Mouse (Mus musculus): ENCODE results near the gene Kazald1. TPM values are rescaled to one million over a fixed set of nuclear protein-coding genes. Genes with fewer than 3 reads are reported as not detected.

The Kazald1 gene
- polyA plus RNA-seq, 1 experiment from 2014 or later: 6.4 TPM

- H3K4me2 ChIP-seq: peak overlapping the region; percentile 77
- H3K9me3 ChIP-seq: no peaks in the 10 kb centered on the region
- no peaks in the 10 kb centered on the region for H3K36me3 ChIP-seq
- 2% methylated on average over 5 of the region's 5 CpGs for WGBS
- H3K27ac ChIP-seq: no peak overlapping the region
- H3K27me3 ChIP-seq: peaks cover 96% of the 10 kb centered on the region
- peak overlapping the region; percentile 36; the same call in 1 of the 2 replicates for H3K4me3 ChIP-seq
- ATAC-seq (ENCODE audit: borderline replicate concordance, extremely low read depth, low FRiP score, low TSS enrichment): no peak
- no peak overlapping the region for H3K9ac ChIP-seq
- peaks cover 44% of the 10 kb centered on the region for H3K4me1 ChIP-seq
Observed at GRCm38 (mm10) chr19:45081279-45081678, 6.2 kb downstream of the Kazald1 start.

GRCm38 (mm10) chr19:45081841-45082550 is 7.0 kb downstream of the Kazald1 start:
- H3K27ac ChIP-seq: no peak overlapping the region
- H3K9ac ChIP-seq: no peak overlapping the region
- no peaks in the 10 kb centered on the region for H3K9me3 ChIP-seq
- H3K4me2 ChIP-seq: no peak overlapping the region
- H3K27me3 ChIP-seq: peaks cover 96% of the 10 kb centered on the region
- H3K4me1 ChIP-seq: peaks cover 37% of the 10 kb centered on the region
- no peak for ATAC-seq (ENCODE audit: borderline replicate concordance, extremely low read depth, low FRiP score, low TSS enrichment)
- no peaks in the 10 kb centered on the region for H3K36me3 ChIP-seq
- H3K4me3 ChIP-seq: no peak overlapping the region
- 17% methylated on average over 11 of the region's 11 CpGs for WGBS

- no peaks in the 10 kb centered on the region for H3K36me3 ChIP-seq
- H3K27me3 ChIP-seq: peaks cover 22% of the 10 kb centered on the region
- WGBS: 15% methylated on average over 11 of the region's 11 CpGs
- H3K4me3 ChIP-seq: no peak overlapping the region
- no peaks in the 10 kb centered on the region for H3K4me1 ChIP-seq
- no peak overlapping the region for H3K4me2 ChIP-seq
- H3K9me3 ChIP-seq: no peaks in the 10 kb centered on the region
- no peak overlapping the region for H3K9ac ChIP-seq
- ATAC-seq (ENCODE audit: borderline replicate concordance, extremely low read depth, low FRiP score, low TSS enrichment): no peak
- no peak overlapping the region for H3K27ac ChIP-seq
Observed at GRCm38 (mm10) chr19:45097868-45098267, 22.8 kb downstream of the Kazald1 start.

- no peaks in the 10 kb centered on the region for H3K4me1 ChIP-seq
- no peak for ATAC-seq (ENCODE audit: borderline replicate concordance, extremely low read depth, low FRiP score, low TSS enrichment)
- H3K9me3 ChIP-seq: no peaks in the 10 kb centered on the region
- no peak overlapping the region for H3K9ac ChIP-seq
- H3K4me3 ChIP-seq: no peak overlapping the region
- no peak overlapping the region for H3K27ac ChIP-seq
- 69% methylated on average over 8 of the region's 8 CpGs for WGBS
- H3K36me3 ChIP-seq: no peaks in the 10 kb centered on the region
- no peak overlapping the region for H3K4me2 ChIP-seq
- H3K27me3 ChIP-seq: peaks cover 48% of the 10 kb centered on the region
Observed at GRCm38 (mm10) chr19:45100486-45101270, 25.6 kb downstream of the Kazald1 start.

GRCm38 (mm10) chr19:45105591-45105990 is 30.6 kb downstream of the Kazald1 start:
- Histone ChIP-seq H3K36me3 (no peaks in the 10 kb centered on the region), H3K4me3 (no peak overlapping the region), H3K4me1 (no peaks in the 10 kb centered on the region), H3K27me3 (peaks cover 45% of the 10 kb centered on the region), H3K4me2 (no peak overlapping the region), H3K27ac (no peak overlapping the region), H3K9me3 (no peaks in the 10 kb centered on the region), H3K9ac (no peak overlapping the region)
- no peak for ATAC-seq (ENCODE audit: borderline replicate concordance, extremely low read depth, low FRiP score, low TSS enrichment)
- WGBS: 11% methylated on average over 1 of the region's 1 CpGs

GRCm38 (mm10) chr19:45106689-45107088 is 31.6 kb downstream of the Kazald1 start:
- 0 out of 2 replicates have a peak, but pooled peaks have one; percentile 14 for ATAC-seq (ENCODE audit: borderline replicate concordance, extremely low read depth, low FRiP score, low TSS enrichment)
- Histone ChIP-seq H3K4me3 (no peak overlapping the region), H3K9ac (no peak overlapping the region), H3K36me3 (no peaks in the 10 kb centered on the region), H3K4me2 (no peak overlapping the region), H3K4me1 (no peaks in the 10 kb centered on the region), H3K27me3 (peaks cover 38% of the 10 kb centered on the region), H3K9me3 (no peaks in the 10 kb centered on the region), H3K27ac (no peak overlapping the region)
- 39% methylated on average over 6 of the region's 6 CpGs for WGBS

- Histone ChIP-seq H3K27me3 (peaks cover 7% of the 10 kb centered on the region; the same call in 1 of the 2 replicates), H3K4me3 (no peak overlapping the region), H3K27ac (no peak overlapping the region), H3K9me3 (no peaks in the 10 kb centered on the region), H3K4me2 (no peak overlapping the region), H3K36me3 (no peaks in the 10 kb centered on the region), H3K4me1 (peaks cover 8% of the 10 kb centered on the region), H3K9ac (no peak overlapping the region)
- no peak for ATAC-seq (ENCODE audit: borderline replicate concordance, extremely low read depth, low FRiP score, low TSS enrichment)
- 59% methylated on average over 8 of the region's 8 CpGs for WGBS
Observed at GRCm38 (mm10) chr19:45110681-45111080, 35.6 kb downstream of the Kazald1 start.

GRCm38 (mm10) chr19:45112444-45112843 is 37.4 kb downstream of the Kazald1 start:
- Histone ChIP-seq H3K4me1 (peaks cover 8% of the 10 kb centered on the region), H3K4me2 (no peak overlapping the region), H3K9me3 (no peaks in the 10 kb centered on the region), H3K9ac (no peak overlapping the region), H3K27me3 (peaks cover 3% of the 10 kb centered on the region; the same call in 1 of the 2 replicates), H3K27ac (no peak overlapping the region), H3K36me3 (no peaks in the 10 kb centered on the region), H3K4me3 (no peak overlapping the region)
- ATAC-seq (ENCODE audit: borderline replicate concordance, extremely low read depth, low FRiP score, low TSS enrichment): no peak
- WGBS: 82% methylated on average over 6 of the region's 6 CpGs

- ATAC-seq (ENCODE audit: borderline replicate concordance, extremely low read depth, low FRiP score, low TSS enrichment): peak; percentile 35; the same call in 1 of the 2 replicates
- Histone ChIP-seq H3K27ac (no peak overlapping the region), H3K27me3 (peaks cover 3% of the 10 kb centered on the region; the same call in 1 of the 2 replicates), H3K9ac (no peak overlapping the region), H3K4me3 (no peak overlapping the region), H3K36me3 (no peaks in the 10 kb centered on the region), H3K9me3 (no peaks in the 10 kb centered on the region), H3K4me2 (peak overlapping the region; percentile 14; the same call in 1 of the 2 replicates), H3K4me1 (peaks cover 8% of the 10 kb centered on the region)
- WGBS: 6% methylated on average over 18 of the region's 18 CpGs
Observed at GRCm38 (mm10) chr19:45113791-45114460, 38.9 kb downstream of the Kazald1 start.

GRCm38 (mm10) chr19:45114772-45115171 is 39.7 kb downstream of the Kazald1 start:
- no peak overlapping the region for H3K4me2 ChIP-seq
- H3K27ac ChIP-seq: no peak overlapping the region
- H3K27me3 ChIP-seq: peaks cover 3% of the 10 kb centered on the region; the same call in 1 of the 2 replicates
- H3K9me3 ChIP-seq: no peaks in the 10 kb centered on the region
- H3K9ac ChIP-seq: no peak overlapping the region
- no peak overlapping the region for H3K4me3 ChIP-seq
- WGBS: 25% methylated on average over 3 of the region's 3 CpGs
- no peak for ATAC-seq (ENCODE audit: borderline replicate concordance, extremely low read depth, low FRiP score, low TSS enrichment)
- no peaks in the 10 kb centered on the region for H3K36me3 ChIP-seq
- H3K4me1 ChIP-seq: peaks cover 8% of the 10 kb centered on the region

- no peak for ATAC-seq (ENCODE audit: borderline replicate concordance, extremely low read depth, low FRiP score, low TSS enrichment)
- Histone ChIP-seq H3K4me1 (peaks cover 8% of the 10 kb centered on the region), H3K27ac (no peak overlapping the region), H3K4me2 (no peak overlapping the region), H3K9ac (no peak overlapping the region), H3K9me3 (no peaks in the 10 kb centered on the region), H3K36me3 (no peaks in the 10 kb centered on the region), H3K27me3 (peaks cover 13% of the 10 kb centered on the region; the same call in 1 of the 2 replicates), H3K4me3 (no peak overlapping the region)
- WGBS: 21% methylated on average over 1 of the region's 1 CpGs
Observed at GRCm38 (mm10) chr19:45116798-45117197, 41.8 kb downstream of the Kazald1 start.
